Mouse (Mus musculus) myocyte (in vitro differentiated cells): ENCODE results near the gene Spem1. TPM values are rescaled to one million over a fixed set of nuclear protein-coding genes. Genes with fewer than 3 reads are reported as not detected.
A peak's percentile ranks its signal among the peaks of the same experiment; 100 is the strongest.

Experiments
- H3K27me3 ChIP-seq: one replicate; pipeline ENCODE4 v1.6.1; 2011; ENCODE audit not compliant: control insufficient read depth, insufficient read depth, insufficient read length
- H3K36me3 ChIP-seq: one replicate; pipeline ENCODE4 v1.6.1; 2011; ENCODE audit not compliant: control insufficient read depth, insufficient read depth
- H3K4me2 ChIP-seq: one replicate; pipeline ENCODE4 v1.6.1; 2011; ENCODE audit warnings: low read depth, control low read depth
- H3K4me3 ChIP-seq: one replicate; pipeline ENCODE4 v1.5.1; 2011; ENCODE audit warnings: mild to moderate bottlenecking, control low read depth, moderate library complexity
- H3K79me2 ChIP-seq: one replicate; pipeline ENCODE4 v1.6.1; 2011; ENCODE audit not compliant: control insufficient read depth, insufficient read depth
- H3ac ChIP-seq: one replicate; pipeline ENCODE4 v1.6.1; 2011; ENCODE audit not compliant: control insufficient read depth, insufficient read length
- CEBPB ChIP-seq: IDR thresholded peaks from 2 replicates; pipeline ENCODE4 v1.6.1; 2011; ENCODE audit warnings: mild to moderate bottlenecking, moderate library complexity; ENCODE audit not compliant: poor library complexity, insufficient read depth, severe bottlenecking
- E2F4 ChIP-seq: IDR thresholded peaks from one replicate; pipeline ENCODE4 v1.6.1; 2011; ENCODE audit warnings: mild to moderate bottlenecking, control low read depth, moderate library complexity; ENCODE audit not compliant: insufficient read depth
- MAX ChIP-seq: IDR thresholded peaks from one replicate; pipeline ENCODE4 v1.6.1; 2011; ENCODE audit warnings: low read depth, mild to moderate bottlenecking, control low read depth
- MYOD1 ChIP-seq, 3 experiments: IDR thresholded peaks; one replicate each; pipeline ENCODE4 v1.6.1; 2011; ENCODE audit warnings: control low read depth in 2 of 3, low read depth in 2 of 3, mild to moderate bottlenecking in 2 of 3, moderate library complexity in 1 of 3; ENCODE audit not compliant: insufficient read length in 2 of 3, control insufficient read depth in 1 of 3
- MYOG ChIP-seq, 3 experiments: IDR thresholded peaks; one replicate each; pipeline ENCODE4 v1.6.1; 2011; ENCODE audit warnings: control low read depth in 2 of 3, low read depth in 2 of 3, mild to moderate bottlenecking in 2 of 3; ENCODE audit not compliant: insufficient read length in 2 of 3, control insufficient read depth in 1 of 3, insufficient read depth in 1 of 3
- POLR2A ChIP-seq: IDR thresholded peaks from one replicate; pipeline ENCODE4 v1.6.1; 2011; ENCODE audit warnings: low read depth, mild to moderate bottlenecking, control low read depth, moderate library complexity; ENCODE audit not compliant: insufficient read length
- POLR2AphosphoS2 ChIP-seq: IDR thresholded peaks from one replicate; pipeline ENCODE4 v1.6.1; 2011; ENCODE audit warnings: low read depth, control low read depth; ENCODE audit not compliant: insufficient read length
- REST ChIP-seq: IDR thresholded peaks from one replicate; pipeline ENCODE4 v1.6.1; 2011; ENCODE audit warnings: mild to moderate bottlenecking, control low read depth, moderate library complexity; ENCODE audit not compliant: insufficient read depth, insufficient read length
- SRF ChIP-seq: IDR thresholded peaks from one replicate; pipeline ENCODE4 v1.6.1; 2011; ENCODE audit warnings: low read depth; ENCODE audit not compliant: control insufficient read depth, insufficient read length
- TCF12 ChIP-seq: IDR thresholded peaks from one replicate; pipeline ENCODE4 v1.6.1; 2011; ENCODE audit warnings: mild to moderate bottlenecking, control low read depth; ENCODE audit not compliant: poor library complexity, insufficient read depth, severe bottlenecking
- TCF3 ChIP-seq: IDR thresholded peaks from one replicate; pipeline ENCODE4 v1.6.1; 2011; ENCODE audit warnings: low read depth, control low read depth; ENCODE audit not compliant: insufficient read length
- USF1 ChIP-seq: IDR thresholded peaks from one replicate; pipeline ENCODE4 v1.6.1; 2011; ENCODE audit warnings: low read depth, mild to moderate bottlenecking, control low read depth, moderate library complexity
- polyA plus RNA-seq: library from polyadenylated mRNA; unstranded; fragments of >200 nt; fragmentation: generic; extraction: Trizol; gene quantifications from one replicate; pipeline ENCODE4 v1.2.1, GENCODE M21; 2012; ENCODE audit warnings: missing spikeins

The Spem1 gene
- polyA plus RNA-seq, 1 experiment: 0.05 TPM

GRCm38 (mm10) chr11:69853994-69854393 lies 32.0 kb upstream of the Spem1 start:
- Histone ChIP-seq H3ac (no peak overlapping the region), H3K36me3 (peaks cover 3% of the 10 kb centered on the region), H3K4me2 (no peak overlapping the region), H3K27me3 (peaks cover 10% of the 10 kb centered on the region), H3K79me2 (no peaks in the 10 kb centered on the region), H3K4me3 (no peak overlapping the region)
- TF ChIP-seq REST: no peak
- TF ChIP-seq MYOD1 (IDR thresholded peaks at IDR 0.05; ENCODE audit: control insufficient read depth in 1 of 3, insufficient read length in 2 of 3, low read depth in 2 of 3): no peak
- TF ChIP-seq USF1: peak; percentile 80
- peak; percentile 63 for TF ChIP-seq POLR2AphosphoS2

GRCm38 (mm10) chr11:69850754-69851153 lies 28.8 kb upstream of the Spem1 start:
- TF ChIP-seq POLR2A: no peak
- no peak for TF ChIP-seq MYOG (IDR thresholded peaks at IDR 0.05; ENCODE audit: control insufficient read depth in 1 of 3, insufficient read depth in 1 of 3, insufficient read length in 2 of 3, low read depth in 2 of 3)
- TF ChIP-seq E2F4: no peak
- no peak for TF ChIP-seq SRF
- no peak for TF ChIP-seq TCF12
- TF ChIP-seq REST: no peak
- TF ChIP-seq CEBPB: no peak
- no peak for TF ChIP-seq TCF3
- no peak for TF ChIP-seq USF1
- TF ChIP-seq POLR2AphosphoS2: no peak
- no peak for TF ChIP-seq MYOD1 (IDR thresholded peaks at IDR 0.05; ENCODE audit: control insufficient read depth in 1 of 3, insufficient read length in 2 of 3, low read depth in 2 of 3)
- TF ChIP-seq MAX: no peak
- Histone ChIP-seq H3K27me3 (peaks cover 3% of the 10 kb centered on the region), H3K4me2 (no peak overlapping the region), H3ac (no peak overlapping the region), H3K79me2 (peaks cover 9% of the 10 kb centered on the region), H3K36me3 (peaks cover 12% of the 10 kb centered on the region), H3K4me3 (no peak overlapping the region)

DNA sequence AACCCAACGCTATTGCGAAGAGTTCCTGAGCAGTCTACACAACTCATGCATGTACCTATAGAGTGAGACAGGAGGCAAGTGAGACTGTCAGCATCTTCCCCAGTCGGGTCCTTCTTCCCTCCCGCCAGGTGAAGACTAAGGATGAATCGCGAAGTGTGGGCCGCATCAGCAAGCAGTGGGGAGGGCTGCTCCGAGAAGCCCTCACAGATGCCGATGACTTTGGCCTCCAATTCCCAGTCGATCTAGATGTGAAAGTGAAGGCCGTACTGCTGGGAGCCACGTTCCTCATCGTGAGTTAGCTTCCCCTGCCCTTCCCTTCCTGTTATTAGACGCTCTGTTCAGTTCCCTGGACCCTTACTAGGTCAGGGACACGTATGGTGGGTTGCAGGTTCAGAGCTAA lies 27.9 kb upstream of the Spem1 start:
- H3K36me3 ChIP-seq: peaks cover 12% of the 10 kb centered on the region
- no peak for TF ChIP-seq POLR2AphosphoS2
- no peak for TF ChIP-seq USF1
- no peak for TF ChIP-seq TCF12
- TF ChIP-seq E2F4: no peak
- TF ChIP-seq MAX: no peak
- no peak for TF ChIP-seq TCF3
- TF ChIP-seq MYOG (IDR thresholded peaks at IDR 0.05; ENCODE audit: control insufficient read depth in 1 of 3, insufficient read depth in 1 of 3, insufficient read length in 2 of 3, low read depth in 2 of 3): no peak
- no peak for TF ChIP-seq POLR2A
- peaks cover 9% of the 10 kb centered on the region for H3K79me2 ChIP-seq

GRCm38 (mm10) chr11:69849128-69849527 lies 27.1 kb upstream of the Spem1 start:
- no peak for TF ChIP-seq TCF3
- TF ChIP-seq POLR2A: no peak
- TF ChIP-seq TCF12: no peak
- TF ChIP-seq MAX: no peak
- TF ChIP-seq REST: no peak
- no peak for TF ChIP-seq USF1
- TF ChIP-seq MYOD1 (IDR thresholded peaks at IDR 0.05; ENCODE audit: control insufficient read depth in 1 of 3, insufficient read length in 2 of 3, low read depth in 2 of 3): no peak
- TF ChIP-seq E2F4: no peak
- no peak for TF ChIP-seq MYOG (IDR thresholded peaks at IDR 0.05; ENCODE audit: control insufficient read depth in 1 of 3, insufficient read depth in 1 of 3, insufficient read length in 2 of 3, low read depth in 2 of 3)
- no peak for TF ChIP-seq POLR2AphosphoS2
- no peak for TF ChIP-seq CEBPB
- no peak for TF ChIP-seq SRF
- Histone ChIP-seq H3K36me3 (peaks cover 12% of the 10 kb centered on the region), H3K27me3 (no peaks in the 10 kb centered on the region), H3K4me2 (no peak overlapping the region), H3K79me2 (peaks cover 9% of the 10 kb centered on the region), H3K4me3 (no peak overlapping the region), H3ac (no peak overlapping the region)

More for the DNA sequence above, 27.9 kb upstream of the Spem1 start:
- Histone ChIP-seq H3ac (no peak overlapping the region), H3K4me2 (no peak overlapping the region), H3K4me3 (no peak overlapping the region), H3K27me3 (no peaks in the 10 kb centered on the region)

- no peak for TF ChIP-seq TCF12
- no peak for TF ChIP-seq SRF
- TF ChIP-seq USF1: no peak
- no peak for TF ChIP-seq E2F4
- no peak for TF ChIP-seq MAX
- no peak for TF ChIP-seq CEBPB
- TF ChIP-seq TCF3: no peak
- TF ChIP-seq POLR2AphosphoS2: no peak
- TF ChIP-seq MYOG (IDR thresholded peaks at IDR 0.05; ENCODE audit: control insufficient read depth in 1 of 3, insufficient read depth in 1 of 3, insufficient read length in 2 of 3, low read depth in 2 of 3): no peak
- no peak for TF ChIP-seq MYOD1 (IDR thresholded peaks at IDR 0.05; ENCODE audit: control insufficient read depth in 1 of 3, insufficient read length in 2 of 3, low read depth in 2 of 3)
- TF ChIP-seq POLR2A: no peak
- no peak for TF ChIP-seq REST
- no peak overlapping the region for H3ac ChIP-seq
- peaks cover 9% of the 10 kb centered on the region for H3K79me2 ChIP-seq
- peak overlapping the region; percentile 98 for H3K4me2 ChIP-seq
- peaks cover 12% of the 10 kb centered on the region for H3K36me3 ChIP-seq
- H3K27me3 ChIP-seq: no peaks in the 10 kb centered on the region
- H3K4me3 ChIP-seq: peak overlapping the region; percentile 97
Observed at GRCm38 (mm10) chr11:69848021-69848420, 26.0 kb upstream of the Spem1 start.
